Mouse (Mus musculus) layer of hippocampus, postnatal 25 days (tissue): ENCODE results near the gene 1700020D05Rik. TPM values are rescaled to one million over a fixed set of nuclear protein-coding genes. Genes with fewer than 3 reads are reported as not detected.
"Not testable (repeated sequence)": the region's sequence is repeated elsewhere in the genome, so short reads cannot be mapped to it uniquely, and the experiment has no call there.

ENCODE experiments used
- DNase-seq, 2 experiments: peaks; one replicate each; pipeline ENCODE4 v3.0.0; 2022; ENCODE audit warnings: mixed read lengths in 2 of 2, low spot score in 1 of 2; ENCODE audit errors: extremely low spot score in 1 of 2
- total RNA-seq, 2 experiments: library from RNA; stranded (reverse); gene quantifications; 2 replicates each; pipeline ENCODE4 v1.2.3; 2021

The 1700020D05Rik gene
- total RNA-seq, 2 experiments from 2014 or later: 4.5 to 9.2 TPM

DNA sequence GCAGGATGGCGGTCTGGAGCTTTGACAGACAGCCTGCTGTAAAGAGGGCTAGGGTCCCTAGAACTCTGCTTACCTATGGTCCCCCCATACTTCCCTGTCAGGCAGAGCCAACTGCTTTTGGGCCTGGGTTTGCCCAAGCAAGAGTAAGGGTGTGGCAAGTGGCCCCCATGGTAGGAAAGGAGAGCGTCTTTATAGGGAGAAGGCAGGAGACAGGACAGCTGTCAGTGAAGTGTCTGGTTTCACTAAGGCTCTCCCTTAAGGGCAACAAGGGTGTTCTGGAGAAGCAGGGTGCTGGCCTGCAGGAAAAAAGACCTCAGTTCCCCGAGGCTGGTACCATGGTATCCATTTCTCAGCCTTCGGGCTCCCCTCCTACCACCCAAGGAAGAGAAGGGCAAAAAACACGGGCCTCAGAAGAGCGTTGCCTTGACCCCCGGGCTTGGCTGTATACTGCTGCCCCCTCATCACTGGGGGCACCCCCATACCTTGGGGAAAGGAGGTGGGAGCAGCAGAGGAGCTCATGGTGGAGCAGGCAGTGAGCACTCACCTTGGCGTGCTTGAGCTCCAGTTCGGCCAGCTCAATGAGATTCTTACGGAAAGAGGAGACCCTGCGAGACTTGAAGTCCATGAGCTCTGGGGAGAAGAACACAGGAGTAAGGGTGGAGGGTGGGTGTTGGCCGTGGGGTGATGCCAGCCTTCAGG, 8.1 kb downstream of the 1700020D05Rik start:
- DNase-seq: peak in 1 of 2 experiments; percentile 7

DNA sequence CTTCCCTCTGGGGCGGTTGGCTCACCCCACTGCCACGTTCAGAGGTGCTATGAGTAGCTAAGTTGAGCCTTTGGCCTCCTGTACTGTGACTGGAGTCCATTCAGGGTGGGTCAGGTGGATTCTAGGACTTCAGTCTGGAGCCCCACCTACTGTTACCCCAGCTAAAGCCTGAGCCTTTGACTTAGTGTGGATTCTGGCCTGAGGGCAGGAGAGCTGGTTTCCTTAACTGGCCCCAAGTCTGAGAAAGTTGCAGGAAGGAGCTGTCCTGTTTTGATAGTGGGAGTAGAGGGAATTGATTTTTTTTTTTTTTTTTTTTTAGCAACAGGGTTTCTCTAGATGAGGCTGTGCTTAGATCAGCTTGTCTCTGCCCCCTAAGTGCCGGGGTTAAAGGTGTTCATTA, 9.3 kb downstream of the 1700020D05Rik start:
- DNase-seq: no peak

DNA sequence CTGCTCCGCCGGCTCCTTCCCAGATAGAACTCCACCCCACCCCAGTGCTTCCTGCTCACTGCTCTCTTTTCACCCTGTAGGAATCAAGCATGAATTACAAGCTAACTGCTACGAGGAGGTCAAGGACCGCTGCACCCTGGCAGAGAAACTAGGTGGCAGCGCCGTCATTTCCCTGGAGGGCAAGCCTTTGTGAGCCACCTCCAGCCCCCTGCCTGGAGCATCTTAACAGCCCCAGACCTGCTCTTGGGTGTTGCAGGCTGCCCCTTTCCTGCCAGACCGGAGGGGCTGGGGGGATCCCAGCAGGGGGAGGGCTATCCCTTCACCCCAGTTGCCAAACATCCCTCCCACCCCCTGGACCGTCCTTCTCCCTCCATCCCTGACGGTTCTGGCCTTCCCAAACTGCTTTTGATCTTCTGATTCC, 10.3 kb downstream of the 1700020D05Rik start:
- not testable (repeated sequence) for DNase-seq

DNA sequence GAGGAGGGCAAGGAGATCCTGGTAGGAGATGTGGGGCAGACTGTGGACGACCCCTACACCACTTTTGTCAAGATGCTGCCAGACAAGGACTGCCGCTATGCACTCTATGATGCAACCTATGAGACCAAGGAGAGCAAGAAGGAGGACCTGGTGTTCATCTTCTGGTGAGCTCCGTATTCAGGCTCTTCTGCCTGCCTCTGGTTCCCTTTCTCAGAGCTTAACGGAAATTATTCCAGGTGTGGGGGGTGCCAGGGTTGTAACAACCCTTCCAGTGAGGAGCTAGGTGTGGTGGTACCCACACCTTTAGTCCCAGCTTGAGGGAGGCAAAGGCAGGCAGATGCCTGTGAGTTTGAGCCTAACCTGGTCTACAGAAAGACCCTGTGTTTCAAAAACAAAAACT, 10.9 kb downstream of the 1700020D05Rik start:
- DNase-seq: no peak

DNA sequence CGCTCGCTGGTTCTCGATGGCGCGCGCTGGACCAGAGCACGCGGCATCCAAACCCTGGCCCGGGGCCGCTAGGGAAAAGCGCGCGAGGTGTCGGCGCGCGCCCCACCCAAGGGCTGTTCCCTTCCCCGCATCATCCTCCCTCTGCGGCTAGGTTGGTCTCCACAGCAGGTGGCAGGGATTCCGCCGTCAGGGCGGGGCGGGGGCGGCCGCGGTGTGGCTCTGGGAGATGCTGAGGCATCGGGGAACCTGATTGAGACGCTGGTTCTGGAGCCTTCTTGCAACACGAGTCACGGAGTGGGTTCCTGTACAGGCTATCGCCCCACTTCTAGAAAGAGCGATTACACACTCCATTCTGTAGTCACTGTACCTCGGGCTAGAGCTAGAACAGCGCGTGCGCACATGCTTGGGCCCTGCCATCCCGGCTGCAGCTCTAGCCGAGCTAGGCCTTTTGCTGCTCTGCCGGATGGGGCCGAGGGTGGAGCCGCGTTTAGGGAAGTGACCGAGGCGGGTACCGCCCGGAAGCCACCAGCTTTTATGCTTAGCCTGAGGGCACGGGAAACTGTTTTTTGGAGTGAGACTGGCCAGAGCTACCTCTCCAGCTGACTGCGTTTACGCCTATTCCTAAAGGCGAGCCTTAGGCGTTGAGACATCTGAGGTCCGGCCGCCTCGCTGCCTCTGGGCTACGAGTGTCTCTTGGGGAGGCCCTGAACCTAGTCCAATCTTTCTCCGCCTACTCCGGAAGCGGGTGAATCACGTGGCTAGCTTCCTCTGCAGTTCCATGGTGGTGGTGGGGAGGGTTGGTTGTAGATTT, 12.5 kb downstream of the 1700020D05Rik start:
- peak; percentile 63 to 67 for DNase-seq

DNA sequence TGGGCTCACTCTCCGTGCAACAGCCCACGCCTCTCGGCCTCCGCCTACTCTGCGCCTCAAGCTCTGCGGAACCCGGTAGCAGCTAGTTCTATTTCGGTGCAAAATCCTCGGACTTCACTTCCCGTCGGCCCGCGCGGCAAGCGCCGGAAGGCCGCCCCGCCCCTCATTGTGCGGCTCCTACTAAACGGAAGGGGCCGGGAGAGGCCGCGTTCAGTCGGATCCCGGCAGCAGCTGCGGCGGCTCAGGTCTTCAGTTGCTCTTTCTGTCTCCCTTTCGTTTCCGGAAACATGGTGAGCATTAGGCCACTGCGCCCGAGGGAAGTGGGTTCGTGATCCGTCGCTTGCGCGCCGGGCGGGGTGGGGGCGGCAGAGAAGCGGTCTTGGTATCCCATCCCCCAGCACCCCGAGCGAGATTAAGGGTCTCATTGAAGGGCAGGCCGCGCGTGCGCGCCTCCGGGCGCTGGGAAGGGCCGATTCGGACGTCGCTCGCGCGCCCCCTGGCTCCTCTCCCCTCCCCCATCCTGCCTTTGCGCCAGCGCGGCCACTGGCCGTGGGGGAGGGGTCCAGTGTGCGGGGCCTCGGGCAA, 13.2 kb downstream of the 1700020D05Rik start, which contains the start of gene Cfl1:
TSS of gene Cfl1 (plus strand) at position 143 of the 585 bp plus-strand sequence.
- DNase-seq: peak; percentile 82 to 86

DNA sequence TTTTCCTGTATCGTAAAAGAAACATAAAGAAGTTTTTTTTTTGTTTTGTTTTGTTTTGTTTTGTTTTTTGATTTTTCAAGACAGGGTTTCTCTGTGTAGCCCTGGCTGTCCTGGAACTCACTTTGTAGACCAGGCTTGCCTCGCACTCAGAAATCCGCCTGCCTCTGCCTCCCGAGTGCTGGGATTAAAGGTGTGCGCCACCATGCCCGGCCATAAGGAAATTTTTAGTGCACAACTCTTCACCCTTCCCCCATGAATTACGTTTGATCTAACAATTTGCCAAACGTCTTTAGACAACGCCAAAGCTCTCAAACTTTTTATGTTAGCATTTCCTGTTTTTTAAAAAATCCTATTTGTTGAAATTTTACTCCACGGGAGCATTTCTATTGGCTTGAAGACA, 13.9 kb downstream of the 1700020D05Rik start:
- DNase-seq: not testable (repeated sequence)

DNA sequence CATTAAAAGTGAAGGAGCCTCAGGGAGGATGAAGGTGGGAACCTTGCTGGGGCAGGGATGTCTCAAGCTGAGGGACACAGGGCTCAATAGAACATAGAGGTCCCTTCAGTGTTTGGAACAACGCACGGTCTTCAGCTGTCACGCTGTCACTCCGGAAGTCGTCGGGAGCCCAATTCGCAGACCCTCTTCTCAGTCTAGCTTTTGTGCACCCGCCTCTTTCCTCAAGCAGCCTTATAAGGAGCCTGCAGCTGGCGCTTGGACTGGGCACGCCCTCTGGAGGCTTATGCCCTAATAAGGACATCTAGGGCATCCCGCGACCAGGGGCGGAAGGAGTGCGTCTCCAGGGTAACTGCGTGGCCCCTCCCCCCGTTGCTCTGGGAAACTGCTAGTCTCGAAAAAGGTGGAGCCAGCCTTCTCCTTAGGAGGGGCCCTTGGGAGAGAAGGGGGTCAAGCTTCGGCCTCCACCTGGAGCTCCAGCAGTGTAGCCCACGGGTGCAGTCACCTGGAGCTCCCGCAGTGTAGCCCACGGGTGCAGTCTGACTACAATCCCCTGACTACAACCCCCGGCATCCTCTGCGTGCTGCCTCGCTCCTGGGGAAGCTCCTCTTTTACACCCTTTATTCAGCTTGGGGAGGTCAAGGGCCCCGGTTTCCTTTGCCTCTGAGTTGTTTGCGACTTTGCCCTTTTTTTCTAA, 14.6 kb downstream of the 1700020D05Rik start:
- DNase-seq: peak; percentile 91 to 95

DNA sequence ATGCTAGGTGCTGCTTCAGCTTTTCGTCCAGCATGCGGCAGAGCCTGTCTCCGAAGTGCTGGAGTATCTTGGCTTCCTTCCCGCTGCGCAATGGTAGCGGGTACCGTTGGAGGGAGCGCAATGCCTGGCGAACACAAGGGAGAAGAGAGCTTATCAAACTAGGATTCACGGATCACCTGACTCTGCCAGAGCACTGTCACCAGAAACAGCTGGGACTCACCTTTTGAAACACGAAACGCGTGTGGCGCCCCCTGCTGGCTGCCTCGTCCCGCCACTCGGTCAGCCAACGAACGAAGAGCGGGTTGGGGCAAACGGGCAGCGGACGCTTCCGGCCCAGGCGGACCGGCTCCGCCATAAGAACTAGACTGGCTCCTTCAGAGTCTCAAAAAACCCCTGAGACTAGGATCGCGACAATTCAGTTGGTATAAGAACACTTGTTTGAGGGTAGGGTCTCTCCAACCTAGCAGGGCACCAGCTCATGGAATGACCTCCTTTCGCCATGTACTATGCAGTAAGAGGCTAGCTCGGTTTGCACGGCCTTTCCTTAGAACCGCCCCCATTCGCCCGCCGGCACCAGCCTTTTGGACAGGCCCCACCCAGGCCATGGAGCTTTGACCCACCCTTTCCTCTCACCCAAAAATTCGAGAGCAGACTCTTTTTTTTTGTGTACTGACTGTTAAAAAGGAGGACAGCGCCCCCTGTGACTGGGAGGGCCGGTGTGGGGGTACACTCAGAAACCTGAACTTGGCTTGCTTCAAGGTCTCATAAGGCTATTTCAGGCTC, 15.6 kb downstream of the 1700020D05Rik start, which contains the start of gene Mus81:
TSS of gene Mus81 (minus strand) at position 635 of the 783 bp plus-strand sequence.
- peak; percentile 92 to 97 for DNase-seq

DNA sequence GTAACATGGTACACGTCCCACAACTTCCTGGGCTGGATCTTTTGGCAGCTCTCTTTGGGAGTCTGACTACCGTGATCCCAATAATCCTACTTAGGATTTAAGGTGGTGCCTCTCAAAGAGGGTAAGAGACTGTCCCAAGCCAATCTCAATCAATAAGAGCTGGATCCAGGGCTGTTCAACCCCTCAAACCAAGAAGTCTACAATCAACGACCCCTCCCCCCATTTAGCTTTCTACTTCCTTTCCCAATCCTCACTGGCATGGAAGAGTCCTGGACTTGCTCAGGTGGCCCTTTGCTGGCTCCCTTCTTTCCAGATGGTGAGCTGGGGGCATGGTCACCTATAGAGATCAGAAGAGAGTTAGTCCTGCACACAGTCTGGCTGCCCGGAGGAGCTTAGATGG, 16.8 kb downstream of the 1700020D05Rik start:
- DNase-seq: no peak

DNA sequence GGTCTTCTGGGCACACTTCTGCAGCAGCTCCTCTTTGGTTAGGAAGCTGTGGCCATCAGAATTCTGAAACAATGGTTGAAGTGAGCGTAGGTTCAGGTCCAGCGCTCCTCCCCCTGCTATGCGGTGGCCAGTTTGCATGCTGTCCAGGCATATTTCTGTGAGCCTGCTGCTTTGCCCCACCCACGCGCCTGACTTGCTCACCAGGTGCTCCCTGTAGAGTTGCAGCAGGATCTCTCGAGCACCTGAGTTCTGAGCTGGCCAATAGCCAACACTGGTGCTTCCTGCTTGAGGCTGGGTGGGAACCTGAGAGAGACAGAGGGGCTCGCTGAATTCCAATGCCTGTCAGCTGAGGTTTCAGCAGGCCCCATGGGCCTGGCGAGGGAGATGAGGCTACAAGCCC, 17.3 kb downstream of the 1700020D05Rik start:
- DNase-seq: no peak

DNA sequence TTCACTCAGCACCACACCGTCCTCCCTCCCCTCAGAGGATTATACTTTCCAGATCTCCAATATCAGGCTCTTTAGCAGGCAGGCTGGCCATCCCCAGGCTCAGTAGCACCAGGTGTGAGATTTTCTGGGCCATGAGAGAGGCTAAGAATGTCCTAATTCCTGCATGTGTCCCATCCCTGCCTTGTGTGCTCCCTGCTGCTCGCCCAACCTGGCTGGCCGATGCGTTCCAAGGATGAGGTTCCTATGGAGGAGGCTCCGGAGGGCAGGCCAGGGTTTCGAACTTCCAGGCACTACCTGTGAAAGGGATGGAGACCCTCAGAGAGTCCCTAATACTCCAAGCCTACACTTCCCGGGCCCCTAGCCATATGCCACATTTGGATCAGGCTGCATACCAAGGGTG, 17.8 kb downstream of the 1700020D05Rik start:
- no peak for DNase-seq

DNA sequence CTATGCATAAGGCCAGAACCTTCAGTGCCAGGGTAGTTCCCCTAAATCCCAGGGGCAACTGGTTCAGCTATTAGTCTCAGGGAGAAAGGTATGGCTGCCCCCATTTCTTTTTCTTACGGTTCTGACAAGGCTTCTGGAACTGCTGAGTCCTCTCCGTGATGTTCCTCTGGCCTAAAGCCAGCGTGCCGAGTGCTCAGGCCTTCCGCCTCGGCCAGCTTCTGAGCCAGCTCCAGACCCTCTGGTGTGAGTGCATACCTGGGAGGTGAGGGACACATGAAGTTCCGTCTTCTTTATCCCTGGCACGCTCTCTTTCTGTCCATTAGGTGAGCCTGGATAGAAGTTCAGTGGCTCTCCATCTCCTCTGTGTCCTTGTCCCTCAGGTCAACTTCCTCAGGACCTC, 18.2 kb downstream of the 1700020D05Rik start:
- DNase-seq: no peak

DNA sequence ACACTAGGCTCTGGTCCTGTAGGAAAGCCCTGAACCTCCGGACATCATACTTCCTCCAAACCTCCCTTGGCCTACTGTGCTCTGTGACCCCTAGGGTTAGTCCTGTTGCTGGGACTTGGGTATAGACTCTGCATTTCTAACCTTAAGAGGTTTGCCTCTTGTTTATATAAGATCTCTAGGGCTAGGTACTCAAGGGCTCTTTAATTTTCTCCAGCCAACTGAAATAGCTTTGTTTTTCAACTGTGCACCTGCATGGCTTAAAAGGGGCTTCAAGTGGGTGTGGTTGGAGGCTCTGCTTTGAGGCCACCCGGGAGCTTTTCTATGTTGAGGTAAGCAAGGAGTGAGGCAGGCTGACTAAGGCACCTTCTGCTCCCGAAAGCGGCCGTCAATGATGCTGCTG, 19.1 kb downstream of the 1700020D05Rik start:
- no peak for DNase-seq

DNA sequence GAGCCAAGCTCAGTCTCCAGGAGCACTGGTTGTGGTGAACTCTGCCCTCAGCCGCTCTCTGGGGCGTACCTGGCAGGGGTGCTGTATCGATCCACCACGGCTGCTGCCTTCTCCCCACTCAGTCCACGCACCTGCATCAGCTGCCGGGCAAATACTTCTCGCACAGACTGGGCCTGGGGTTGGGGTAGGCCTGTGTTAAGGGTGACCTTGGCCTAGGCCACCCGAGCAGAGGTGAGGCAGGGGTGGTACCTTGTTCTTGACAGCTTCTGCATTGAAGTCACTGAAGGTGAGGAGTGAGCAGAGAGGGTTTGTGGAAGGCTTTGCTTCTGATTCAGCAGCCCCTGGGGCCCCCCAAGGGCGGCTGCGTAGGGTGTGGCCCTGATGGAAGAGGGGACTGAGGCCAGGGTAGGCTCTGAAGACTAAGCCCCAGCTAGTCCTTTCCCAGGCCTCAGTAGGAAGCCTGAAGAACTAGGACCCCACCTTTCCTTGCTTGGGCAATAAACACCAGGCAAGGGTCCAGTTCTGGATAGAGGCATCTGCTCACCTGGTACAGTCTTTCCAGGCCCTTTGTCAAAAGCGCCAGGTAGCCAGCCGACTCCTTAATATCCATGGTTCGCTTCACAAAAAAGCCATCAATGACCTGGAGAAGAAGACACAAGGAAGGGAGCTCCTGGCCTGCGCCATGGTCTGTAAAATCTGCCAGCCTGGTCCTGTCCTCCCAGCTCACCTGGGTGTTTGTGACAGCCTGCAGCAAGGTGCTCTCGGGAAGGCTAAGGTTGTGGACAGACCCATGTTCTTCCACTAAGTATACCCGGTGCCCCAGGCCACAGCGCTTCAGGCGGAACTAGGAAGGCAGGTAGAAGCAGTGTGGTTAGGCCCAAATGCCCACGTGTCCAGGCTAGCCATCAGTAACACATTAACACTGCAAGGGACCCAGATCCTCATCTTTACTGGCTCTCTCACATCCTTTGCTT, 19.9 kb downstream of the 1700020D05Rik start:
- no peak for DNase-seq

DNA sequence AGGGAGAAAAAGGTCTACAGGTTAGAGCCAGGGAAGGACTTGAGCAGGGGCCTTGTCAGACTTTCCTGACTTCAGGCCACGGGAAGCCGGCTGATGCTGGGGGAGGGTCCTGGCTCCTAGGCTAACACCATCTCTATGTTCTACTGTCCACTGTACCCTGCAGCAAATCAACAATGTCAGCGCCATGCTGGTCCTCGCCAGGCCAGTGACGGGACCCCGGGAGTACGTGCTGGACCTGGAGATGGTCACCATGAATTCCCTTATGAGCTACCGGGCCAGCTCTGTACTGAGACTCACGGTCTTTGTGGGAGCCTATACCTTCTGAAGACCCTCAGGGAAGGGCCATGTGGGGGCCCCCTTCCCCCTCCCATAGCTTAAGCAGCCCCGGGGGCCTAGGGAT, 22.2 kb downstream of the 1700020D05Rik start:
- no peak for DNase-seq

DNA sequence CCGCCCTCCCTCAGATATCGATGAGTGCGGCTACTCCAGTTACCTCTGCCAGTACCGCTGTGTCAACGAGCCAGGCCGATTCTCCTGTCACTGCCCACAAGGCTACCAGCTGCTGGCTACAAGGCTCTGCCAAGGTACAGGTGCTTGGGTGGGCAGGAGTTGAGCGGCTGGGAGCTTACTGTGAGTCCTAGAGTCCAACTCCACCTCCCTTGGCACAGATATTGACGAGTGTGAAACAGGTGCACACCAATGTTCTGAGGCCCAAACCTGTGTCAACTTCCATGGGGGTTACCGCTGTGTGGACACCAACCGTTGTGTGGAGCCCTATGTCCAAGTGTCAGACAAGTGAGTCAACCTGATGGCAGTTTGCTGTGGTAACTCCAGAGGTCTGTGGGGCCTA, 23.6 kb downstream of the 1700020D05Rik start:
- DNase-seq: no peak

DNA sequence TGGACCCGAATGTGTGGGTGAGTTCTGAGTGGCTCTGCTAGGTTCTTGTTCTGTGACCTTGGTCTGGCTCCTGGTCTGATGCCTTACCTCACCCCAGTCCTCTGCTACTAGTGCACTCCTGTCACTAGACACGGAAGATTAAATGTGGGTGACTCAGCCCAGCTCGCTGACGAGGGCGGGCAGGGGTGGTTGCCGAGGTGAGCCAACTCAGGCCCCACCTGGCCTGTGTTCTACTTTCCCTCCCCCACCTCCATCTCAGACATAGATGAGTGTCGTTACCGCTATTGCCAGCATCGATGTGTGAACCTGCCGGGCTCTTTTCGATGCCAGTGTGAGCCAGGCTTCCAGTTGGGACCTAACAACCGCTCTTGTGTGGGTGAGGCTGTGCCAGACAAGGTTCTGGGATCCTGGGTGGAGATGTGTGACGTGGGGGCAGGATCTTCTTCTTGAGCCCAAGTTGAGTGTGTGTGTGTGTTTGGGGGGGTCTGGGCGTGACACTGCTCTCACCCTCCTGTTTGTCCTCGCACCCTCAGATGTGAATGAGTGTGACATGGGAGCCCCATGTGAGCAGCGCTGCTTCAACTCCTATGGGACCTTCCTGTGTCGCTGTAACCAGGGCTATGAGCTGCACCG, 25.8 kb downstream of the 1700020D05Rik start:
- no peak for DNase-seq
